Mouse (Mus musculus): ENCODE data around the gene Amn. TPM values are rescaled to one million over a fixed set of nuclear protein-coding genes. Genes with fewer than 3 reads are reported as not detected.

Gene Amn
- polyA plus RNA-seq, 1 experiment = 2.9 TPM

- H3K27me3 ChIP-seq (replicated peaks) = peaks cover 7% of the 10 kb centered on the region
- H3K9me3 ChIP-seq = no peaks in the 10 kb centered on the region
- TF ChIP-seq FLI1 (IDR thresholded peaks at IDR 0.05; ENCODE audit: low read length) (no peak), GATA1 (IDR thresholded peaks at IDR 0.05; ENCODE audit: borderline replicate concordance, low read length) (no peak)
- peaks cover 96% of the 10 kb centered on the region for H3K36me3 ChIP-seq (replicated peaks; ENCODE audit: low read length)
- no peak overlapping the region for H3K4me3 ChIP-seq (replicated peaks)
- H3K4me1 ChIP-seq = peaks cover 10% of the 10 kb centered on the region
These were observed 7.2 kb upstream of the Amn start for GRCm38 (mm10) chr12:111263650-111264049.

- Histone ChIP-seq H3K27me3 (replicated peaks) (peaks cover 16% of the 10 kb centered on the region), H3K9me3 (no peaks in the 10 kb centered on the region), H3K4me3 (replicated peaks) (no peak overlapping the region), H3K4me1 (peaks cover 17% of the 10 kb centered on the region), H3K36me3 (replicated peaks; ENCODE audit: low read length) (peaks cover 82% of the 10 kb centered on the region)
- no peak for TF ChIP-seq FLI1 (IDR thresholded peaks at IDR 0.05; ENCODE audit: low read length)
- TF ChIP-seq GATA1 (IDR thresholded peaks at IDR 0.05; ENCODE audit: borderline replicate concordance, low read length) = no peak
These were observed 5.7 kb upstream of the Amn start for GRCm38 (mm10) chr12:111265212-111265611.

- Histone ChIP-seq H3K27me3 (replicated peaks) (peaks cover 30% of the 10 kb centered on the region), H3K4me3 (replicated peaks) (no peak overlapping the region), H3K9me3 (no peaks in the 10 kb centered on the region), H3K4me1 (peaks cover 29% of the 10 kb centered on the region), H3K36me3 (replicated peaks; ENCODE audit: low read length) (peaks cover 68% of the 10 kb centered on the region)
- TF ChIP-seq GATA1 (IDR thresholded peaks at IDR 0.05; ENCODE audit: borderline replicate concordance, low read length) (no peak), FLI1 (IDR thresholded peaks at IDR 0.05; ENCODE audit: low read length) (no peak)
These were observed 4.3 kb upstream of the Amn start for GRCm38 (mm10) chr12:111266592-111266991.

GRCm38 (mm10) chr12:111267673-111268325 lies 3.1 kb upstream of the Amn start:
- no peak overlapping the region for H3K4me3 ChIP-seq (replicated peaks)
- peaks cover 56% of the 10 kb centered on the region for H3K36me3 ChIP-seq (replicated peaks; ENCODE audit: low read length)

GRCm38 (mm10) chr12:111271406-111271805 lies 511 bp downstream of the Amn start:
- Histone ChIP-seq H3K4me1 (peaks cover 57% of the 10 kb centered on the region), H3K36me3 (replicated peaks; ENCODE audit: low read length) (peaks cover 20% of the 10 kb centered on the region), H3K27me3 (replicated peaks) (peaks cover 78% of the 10 kb centered on the region), H3K9me3 (0 out of 2 replicates have a peak, but pooled peaks cover under 1% of the 10 kb centered on the region), H3K4me3 (replicated peaks) (peak overlapping the region; percentile 77)
- TF ChIP-seq FLI1 (IDR thresholded peaks at IDR 0.05; ENCODE audit: low read length) (no peak), GATA1 (IDR thresholded peaks at IDR 0.05; ENCODE audit: borderline replicate concordance, low read length) (no peak)

More at GRCm38 (mm10) chr12:111267673-111268325, 3.1 kb upstream of the Amn start:
- H3K9me3 ChIP-seq = no peaks in the 10 kb centered on the region
- TF ChIP-seq FLI1 (IDR thresholded peaks at IDR 0.05; ENCODE audit: low read length) (no peak), GATA1 (IDR thresholded peaks at IDR 0.05; ENCODE audit: borderline replicate concordance, low read length) (no peak)
- H3K4me1 ChIP-seq = peaks cover 34% of the 10 kb centered on the region
- peaks cover 42% of the 10 kb centered on the region for H3K27me3 ChIP-seq (replicated peaks)

GRCm38 (mm10) chr12:111271966-111272365 lies 1.1 kb downstream of the Amn start:
- Histone ChIP-seq H3K36me3 (replicated peaks; ENCODE audit: low read length) (peaks cover 14% of the 10 kb centered on the region), H3K4me1 (peaks cover 59% of the 10 kb centered on the region), H3K4me3 (replicated peaks) (peak overlapping the region; percentile 77), H3K27me3 (replicated peaks) (peaks cover 83% of the 10 kb centered on the region), H3K9me3 (0 out of 2 replicates have a peak, but pooled peaks cover 6% of the 10 kb centered on the region)
- no peak for TF ChIP-seq GATA1 (IDR thresholded peaks at IDR 0.05; ENCODE audit: borderline replicate concordance, low read length)
- no peak for TF ChIP-seq FLI1 (IDR thresholded peaks at IDR 0.05; ENCODE audit: low read length)

- peaks cover 59% of the 10 kb centered on the region for H3K4me1 ChIP-seq
These were observed 1.5 kb downstream of the Amn start for GRCm38 (mm10) chr12:111272420-111272819.

GRCm38 (mm10) chr12:111274006-111274405 lies 3.1 kb downstream of the Amn start:
- Histone ChIP-seq H3K27me3 (replicated peaks) (peaks cover 88% of the 10 kb centered on the region), H3K9me3 (peaks cover 14% of the 10 kb centered on the region), H3K4me1 (peaks cover 50% of the 10 kb centered on the region), H3K4me3 (replicated peaks) (peak overlapping the region; percentile 81), H3K36me3 (replicated peaks; ENCODE audit: low read length) (no peaks in the 10 kb centered on the region)
- no peak for TF ChIP-seq GATA1 (IDR thresholded peaks at IDR 0.05; ENCODE audit: borderline replicate concordance, low read length)
- TF ChIP-seq FLI1 (IDR thresholded peaks at IDR 0.05; ENCODE audit: low read length) = no peak

More at GRCm38 (mm10) chr12:111272420-111272819, 1.5 kb downstream of the Amn start:
- TF ChIP-seq GATA1 (IDR thresholded peaks at IDR 0.05; ENCODE audit: borderline replicate concordance, low read length) = no peak
- TF ChIP-seq FLI1 (IDR thresholded peaks at IDR 0.05; ENCODE audit: low read length) = no peak
- Histone ChIP-seq H3K27me3 (replicated peaks) (peaks cover 87% of the 10 kb centered on the region), H3K4me3 (replicated peaks) (no peak overlapping the region), H3K36me3 (replicated peaks; ENCODE audit: low read length) (peaks cover 10% of the 10 kb centered on the region), H3K9me3 (0 out of 2 replicates have a peak, but pooled peaks cover 6% of the 10 kb centered on the region)

GRCm38 (mm10) chr12:111274447-111275149 lies 3.7 kb downstream of the Amn start:
- TF ChIP-seq GATA1 (IDR thresholded peaks at IDR 0.05; ENCODE audit: borderline replicate concordance, low read length) (no peak), FLI1 (IDR thresholded peaks at IDR 0.05; ENCODE audit: low read length) (no peak)
- Histone ChIP-seq H3K36me3 (replicated peaks; ENCODE audit: low read length) (no peaks in the 10 kb centered on the region), H3K9me3 (peaks cover 20% of the 10 kb centered on the region), H3K4me1 (peaks cover 47% of the 10 kb centered on the region), H3K27me3 (replicated peaks) (peaks cover 88% of the 10 kb centered on the region), H3K4me3 (replicated peaks) (peak overlapping the region; percentile 81)

Data from megakaryocyte, embryonic 14.5 days (primary cell).